Mouse (Mus musculus) gastrocnemius, postnatal 36 days (tissue): Measurements from ENCODE around the gene Spata16. TPM values are rescaled to one million over a fixed set of nuclear protein-coding genes. Genes with fewer than 3 reads are reported as not detected.

Source experiments
- DNase-seq, 2 experiments: peaks; one replicate each; pipeline ENCODE4 v3.0.0; 2022
- intact Hi-C: fragments of 180-260 bp; cut with DNase I; formaldehyde crosslinking; loops from one replicate; pipeline ENCODE4 v1.15.1; 2025
- microRNA-seq, 2 experiments: library from miRNA; unstranded; fragments of <30 nt; microRNA quantifications; one replicate each; pipeline ENCODE4 v1.2.0; 2021
- total RNA-seq, 2 experiments: library from RNA; stranded (reverse); gene quantifications; 2 replicates each; pipeline ENCODE4 v1.2.3; 2021

The Spata16 gene
- total RNA-seq, 2 experiments from 2014 or later = not detected

- intact Hi-C loops = no loop called here
- no peak for DNase-seq
Observed at GRCm38 (mm10) chr3:26968852-26969513, 331.6 kb downstream of the Spata16 start.

GRCm38 (mm10) chr3:26970529-26970928, 333.1 kb downstream of the Spata16 start:
- DNase-seq = no peak
- intact Hi-C loops = no loop called here

- no peak for DNase-seq
- intact Hi-C loops = no loop called here
Observed at GRCm38 (mm10) chr3:26971276-26971675, 333.9 kb downstream of the Spata16 start.

- DNase-seq = no peak
- intact Hi-C loops = no loop called here
Observed at GRCm38 (mm10) chr3:26972105-26972504, 334.7 kb downstream of the Spata16 start.

DNA sequence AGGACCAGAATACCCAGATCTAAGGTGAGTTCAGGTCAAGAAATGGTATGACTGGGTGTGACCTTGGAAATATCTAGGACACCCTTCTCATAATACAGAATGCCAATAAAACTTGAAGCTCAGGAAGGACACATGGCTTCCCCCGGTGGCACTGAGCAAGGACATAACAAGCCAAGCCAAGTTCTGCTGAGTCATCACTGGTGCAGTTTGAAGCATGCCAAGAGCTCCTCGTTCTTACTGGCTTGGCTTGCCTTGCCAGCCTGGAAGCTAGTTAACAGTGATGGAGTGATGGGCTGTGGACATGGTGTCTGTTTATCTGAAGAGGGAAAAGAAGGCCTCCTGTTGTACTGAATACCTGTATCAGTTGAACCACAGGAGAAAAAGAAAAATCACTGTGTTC, 342.2 kb downstream of the Spata16 start:
- intact Hi-C loops = no loop called here
- DNase-seq = no peak

DNA sequence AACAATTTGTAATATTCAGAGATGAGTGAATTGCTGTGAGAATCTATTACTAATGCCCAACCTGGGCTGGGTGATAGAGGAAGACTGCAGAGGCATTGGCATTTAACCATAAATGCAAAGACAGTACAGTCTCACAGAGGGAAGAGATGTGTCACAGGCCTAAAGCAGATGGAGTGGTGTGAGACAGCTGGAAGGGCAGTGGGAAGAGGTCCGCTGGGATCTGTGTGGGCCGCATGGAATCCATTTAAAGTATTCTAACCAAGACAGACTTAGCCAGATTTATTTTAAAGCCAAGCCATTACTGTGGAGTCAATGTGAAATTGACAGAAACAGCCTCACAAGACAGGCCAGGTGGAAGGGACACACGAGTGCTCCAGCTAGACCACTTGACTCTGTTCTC, 343.0 kb downstream of the Spata16 start:
- no peak for DNase-seq
- intact Hi-C loops = no loop called here

DNA sequence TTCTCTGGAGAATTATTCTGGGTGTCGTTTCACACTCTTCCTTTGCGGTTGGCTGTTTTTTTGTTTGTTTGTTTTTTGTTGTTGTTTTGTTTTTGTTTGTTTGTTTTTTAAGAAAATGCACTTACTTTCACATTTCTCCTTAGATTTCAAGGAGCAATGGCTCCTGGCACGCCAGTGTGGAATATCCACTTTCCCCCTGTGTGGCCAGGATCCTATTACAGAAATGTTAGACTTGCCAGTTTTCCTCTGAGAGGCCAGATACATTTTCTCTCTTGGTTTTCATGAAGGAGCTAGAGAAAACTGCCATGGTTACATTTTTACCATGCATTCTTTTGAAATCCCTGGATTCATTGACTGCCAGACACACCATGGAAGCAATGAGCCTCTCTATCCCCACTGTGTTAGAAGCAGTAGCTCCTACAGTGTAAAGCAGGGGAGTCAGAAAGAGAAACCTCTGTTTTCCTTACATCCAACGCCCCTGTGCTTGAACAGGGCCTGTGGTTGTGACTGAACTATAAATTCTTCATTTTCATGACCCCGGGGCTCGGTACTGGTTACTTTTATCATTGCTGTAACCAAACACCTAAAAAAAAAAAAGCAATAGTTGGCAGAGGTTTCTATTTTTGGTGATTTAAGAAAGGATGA, 344.7 kb downstream of the Spata16 start:
- no peak for DNase-seq
- intact Hi-C loops = no loop called here

GRCm38 (mm10) chr3:26983749-26984148, 346.3 kb downstream of the Spata16 start:
- intact Hi-C loops = no loop called here
- DNase-seq = no peak

DNA sequence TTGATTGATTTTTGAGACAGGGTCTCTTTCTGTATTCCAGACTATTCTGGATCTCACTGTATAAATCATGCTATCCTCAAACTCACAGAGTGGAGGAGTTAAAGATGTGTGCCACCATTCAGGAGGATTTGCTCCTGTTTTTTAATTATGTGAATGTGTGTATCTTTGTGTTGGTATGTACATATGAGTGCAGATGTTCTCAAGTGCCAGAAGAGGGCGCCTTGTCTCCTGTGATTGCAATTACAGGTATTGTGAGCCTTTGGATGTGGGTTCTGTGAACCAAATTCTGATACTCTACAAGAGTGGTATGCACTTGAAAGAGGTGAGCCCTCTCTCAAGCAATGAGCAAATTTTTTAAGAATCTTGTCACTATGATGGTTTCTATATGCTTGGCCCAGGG, 369.4 kb downstream of the Spata16 start:
- intact Hi-C loops = no loop called here

DNA sequence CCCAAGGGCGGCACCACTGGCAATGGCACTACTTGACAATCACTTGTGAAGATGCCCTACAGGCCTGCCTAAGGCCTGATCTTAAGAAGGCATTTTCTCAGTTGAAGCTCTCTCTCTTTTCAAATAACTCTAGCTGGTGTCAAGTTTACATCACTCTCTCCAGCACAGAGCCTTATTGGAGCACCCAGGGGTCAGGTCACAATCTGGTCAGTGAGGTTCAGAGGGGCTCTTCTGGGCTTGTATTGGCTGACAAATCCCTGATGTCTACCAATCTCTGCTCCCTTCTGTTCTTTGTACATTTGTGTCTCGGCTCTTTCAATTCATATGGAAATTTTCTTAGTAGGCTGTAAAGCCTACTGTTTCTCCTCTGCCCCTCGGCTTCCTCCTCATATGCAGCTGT, 390.5 kb downstream of the Spata16 start:
- intact Hi-C loops = no loop called here
- no peak for DNase-seq

More for the DNA sequence above, 369.4 kb downstream of the Spata16 start:
- no peak for DNase-seq

- no peak for DNase-seq
- intact Hi-C loops = no loop called here
Observed at GRCm38 (mm10) chr3:27028526-27028925, 391.1 kb downstream of the Spata16 start.

- no peak for DNase-seq
- intact Hi-C loops = no loop called here
Observed at GRCm38 (mm10) chr3:27030067-27030857, 392.8 kb downstream of the Spata16 start.

Small RNA genes within 50 kb of the gene (microRNA-seq; reads per million reads assigned to microRNA genes)
- gene Gm25773 (0 reads per million in 2 experiments), gene Gm44464 (0 reads per million in 2 experiments)
